Mouse (Mus musculus): Measurements from ENCODE around the gene Syt8.

Gene Syt8

DNA sequence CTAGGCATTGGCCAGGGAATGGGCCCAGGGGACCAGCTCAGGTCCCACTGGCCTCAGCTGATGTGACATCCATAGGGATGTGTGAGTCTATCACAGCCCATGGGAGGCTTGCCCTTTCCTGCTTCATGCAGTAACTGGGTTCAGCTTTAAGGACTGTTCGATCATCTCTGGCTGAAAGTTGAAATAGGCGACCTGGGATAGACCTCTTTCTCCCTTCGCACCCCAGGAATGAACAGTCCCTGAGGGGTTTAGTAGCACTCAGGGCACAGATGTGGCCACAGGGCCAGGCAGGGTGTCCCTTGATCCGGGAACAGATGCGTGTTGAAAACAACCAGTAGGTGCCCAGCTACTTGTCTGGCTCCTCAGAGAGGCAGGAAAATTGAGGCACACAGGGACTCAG, 41.6 kb downstream of the Syt8 start:
- DNase-seq (ENCODE audit: low read depth, low spot score) = no peak

DNA sequence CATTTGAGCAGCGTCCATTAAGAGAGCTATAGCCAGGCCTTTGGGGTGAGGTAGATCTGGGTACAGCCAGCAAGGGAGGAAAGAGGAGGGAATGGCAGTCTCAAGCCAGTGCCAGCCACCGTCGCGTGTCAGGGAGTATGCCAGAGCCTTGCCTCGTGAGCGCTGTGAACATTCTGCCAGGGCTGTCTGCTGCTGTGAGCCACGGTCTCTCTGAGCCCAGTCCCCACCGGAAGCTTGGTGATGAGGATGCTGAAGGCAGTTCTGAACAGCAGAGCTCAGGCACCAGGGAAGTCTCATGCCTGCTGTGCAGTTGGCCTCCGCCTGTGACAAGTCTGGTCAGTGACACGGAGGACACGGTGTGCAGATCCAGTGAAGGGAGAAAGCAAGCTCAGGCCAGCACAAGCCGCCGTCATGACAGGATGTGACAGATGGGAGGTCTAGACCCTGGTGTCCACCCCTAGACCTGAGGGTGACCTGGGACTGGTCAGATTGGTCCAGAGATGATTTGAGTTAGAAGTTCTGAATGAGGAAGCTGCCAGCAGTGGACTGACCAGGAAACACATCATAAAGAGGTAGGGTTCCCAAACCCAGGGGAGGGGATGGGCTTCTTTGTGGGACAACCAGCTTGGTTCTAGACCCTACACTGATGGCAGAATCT, 42.3 kb downstream of the Syt8 start:
- DNase-seq (ENCODE audit: low read depth, low spot score) = no peak

DNA sequence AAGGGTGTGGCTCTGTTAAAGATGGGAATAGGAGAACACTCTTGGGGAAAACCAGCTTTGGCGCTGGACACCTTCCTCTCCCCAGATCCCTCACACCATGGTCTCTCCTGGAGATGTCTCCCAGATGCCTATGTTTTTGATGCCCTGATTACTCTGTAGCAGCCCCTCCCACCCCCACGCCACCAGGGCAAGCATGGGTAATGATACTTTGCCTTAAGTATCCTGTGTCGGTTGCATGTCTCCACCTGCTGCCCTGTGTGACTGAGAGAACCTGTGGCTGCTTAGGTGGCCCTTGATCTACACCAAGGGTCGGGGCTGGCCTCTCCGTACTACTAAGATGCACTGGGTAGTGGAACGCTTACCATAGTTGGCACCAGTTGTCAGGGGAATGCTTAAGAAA, 43.4 kb downstream of the Syt8 start:
- DNase-seq (ENCODE audit: low read depth, low spot score) = no peak

DNA sequence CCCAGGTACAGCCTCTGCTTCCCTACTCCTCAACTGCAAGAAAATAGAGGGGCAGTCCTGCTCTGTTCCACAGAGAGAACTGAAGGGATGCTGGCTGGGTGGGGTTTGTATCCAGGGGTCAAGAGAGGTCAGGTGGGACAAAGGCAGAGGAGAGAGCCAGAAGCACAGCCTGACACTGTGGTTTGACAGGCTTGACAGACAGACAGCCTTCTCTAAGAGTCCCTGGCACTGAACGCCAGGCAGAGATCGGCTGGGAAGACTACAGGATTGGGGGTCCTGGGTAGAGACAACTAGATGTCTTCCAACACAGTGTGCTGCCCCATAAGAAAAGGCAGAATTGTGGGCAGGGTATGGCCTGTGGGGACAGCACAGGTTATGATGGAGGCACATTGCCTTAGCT, 43.9 kb downstream of the Syt8 start:
- DNase-seq (ENCODE audit: low read depth, low spot score) = no peak

DNA sequence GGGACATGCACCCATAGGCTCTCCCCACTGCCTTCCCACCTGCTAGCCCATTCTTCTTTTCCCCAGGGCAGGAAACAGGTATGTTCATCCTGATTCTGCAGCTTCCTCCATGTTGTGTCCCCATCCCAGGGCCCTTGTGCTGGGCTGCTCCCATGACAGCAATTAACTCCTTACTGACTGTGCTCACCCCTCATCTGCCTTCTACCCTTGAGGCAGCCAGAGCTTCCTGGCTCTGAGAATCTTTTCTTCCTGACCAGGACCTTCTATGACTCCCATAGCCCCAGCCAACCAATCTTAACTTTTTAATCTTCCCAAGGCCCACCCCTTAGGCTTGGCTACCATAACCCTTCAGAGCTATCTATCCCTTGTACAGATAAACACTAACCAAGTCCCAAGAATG, 44.7 kb downstream of the Syt8 start:
- no peak for DNase-seq (ENCODE audit: low read depth, low spot score)

DNA sequence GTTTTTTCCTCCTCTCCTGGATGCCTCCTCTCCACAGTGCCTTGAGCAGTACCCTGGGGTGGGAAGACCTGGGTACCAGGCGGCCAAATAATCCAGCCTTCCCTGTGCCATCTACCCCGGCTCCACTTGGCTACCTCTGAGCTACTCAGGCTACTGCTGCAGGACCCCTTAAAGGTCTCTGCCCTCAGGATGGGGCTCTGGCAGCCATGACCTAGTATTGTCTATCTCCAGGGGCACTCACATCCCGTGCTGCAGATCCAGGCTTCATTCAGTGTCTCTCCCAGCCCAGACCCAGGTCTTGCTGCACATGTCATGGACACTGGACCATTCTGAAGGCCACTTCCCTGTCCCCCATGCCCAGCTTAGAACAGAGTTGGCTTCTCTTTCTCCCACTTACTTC, 45.2 kb downstream of the Syt8 start:
- DNase-seq (ENCODE audit: low read depth, low spot score) = no peak

DNA sequence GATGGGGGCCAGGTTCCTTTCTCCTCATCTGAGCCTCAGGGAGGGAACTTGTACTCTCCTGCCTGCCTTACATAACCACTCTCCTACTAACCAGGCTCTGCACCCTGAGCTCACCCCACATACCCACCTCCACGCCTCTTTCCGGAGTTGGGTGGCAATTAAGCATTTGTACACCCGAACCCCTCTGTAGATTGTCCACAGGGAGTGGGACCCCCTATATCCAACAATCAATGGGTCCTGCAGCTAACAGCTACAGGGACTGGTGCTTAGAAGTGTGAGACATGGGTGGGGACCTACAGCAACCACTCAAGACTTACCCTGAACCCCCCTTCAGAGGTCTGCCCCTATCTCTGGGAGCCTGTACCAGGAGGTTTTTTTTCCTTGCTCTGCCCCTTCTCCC, 46.0 kb downstream of the Syt8 start:
- no peak for DNase-seq (ENCODE audit: low read depth, low spot score)

DNA sequence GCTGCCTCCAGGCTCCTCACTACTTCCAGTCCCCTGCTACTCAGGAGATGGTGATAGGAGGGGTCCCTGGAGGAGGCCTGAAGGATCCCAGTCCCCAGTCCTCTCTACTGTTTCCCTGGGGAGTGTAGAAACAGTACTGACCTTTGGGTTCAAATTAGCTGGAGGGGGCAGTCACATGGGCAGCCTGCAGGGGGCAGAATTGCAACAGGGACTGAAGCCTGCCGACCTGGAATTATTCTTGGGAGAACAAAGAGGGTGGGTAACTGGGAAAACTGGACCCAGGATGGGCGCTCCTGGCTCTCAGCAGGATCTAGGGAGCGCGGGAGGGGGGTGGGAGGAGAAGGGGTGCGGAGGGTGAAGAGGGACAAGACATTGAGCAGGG, 46.5 kb downstream of the Syt8 start:
- DNase-seq (ENCODE audit: low read depth, low spot score) = no peak

DNA sequence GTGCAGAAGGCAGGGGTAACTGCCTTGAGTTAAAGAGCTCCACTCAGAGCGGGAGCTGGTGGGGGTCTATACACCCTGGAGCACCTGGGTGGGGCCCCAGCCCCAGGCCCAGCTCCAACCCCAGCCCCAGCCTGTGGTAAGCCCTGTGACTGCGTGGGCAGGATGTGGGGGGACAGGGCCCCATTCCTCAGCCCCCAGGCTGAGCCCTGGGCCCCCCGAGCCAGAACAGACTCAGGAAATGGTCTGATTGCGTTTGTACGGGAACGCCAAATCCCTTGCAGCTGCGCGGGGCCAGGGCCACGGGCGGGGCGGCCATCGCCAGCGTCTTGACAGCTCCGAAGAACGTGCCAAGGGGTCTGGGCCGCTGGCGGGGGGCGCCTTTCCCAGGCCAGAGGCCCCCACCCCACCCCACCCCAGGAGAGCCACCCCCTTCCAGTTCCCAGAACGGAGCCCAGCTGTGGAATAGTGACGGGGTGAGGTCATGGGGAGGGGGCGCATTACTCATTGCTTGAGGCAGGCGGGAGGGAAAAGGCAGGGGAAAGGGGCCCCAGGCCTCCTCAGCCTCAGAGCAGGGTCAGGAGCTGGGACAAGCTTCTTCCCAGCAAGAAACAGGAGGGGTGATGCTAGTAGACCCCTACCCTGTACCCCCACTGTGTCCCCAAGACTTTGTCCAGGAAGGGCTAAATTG, 47.1 kb downstream of the Syt8 start:
- DNase-seq (ENCODE audit: low read depth, low spot score) = no peak

DNA sequence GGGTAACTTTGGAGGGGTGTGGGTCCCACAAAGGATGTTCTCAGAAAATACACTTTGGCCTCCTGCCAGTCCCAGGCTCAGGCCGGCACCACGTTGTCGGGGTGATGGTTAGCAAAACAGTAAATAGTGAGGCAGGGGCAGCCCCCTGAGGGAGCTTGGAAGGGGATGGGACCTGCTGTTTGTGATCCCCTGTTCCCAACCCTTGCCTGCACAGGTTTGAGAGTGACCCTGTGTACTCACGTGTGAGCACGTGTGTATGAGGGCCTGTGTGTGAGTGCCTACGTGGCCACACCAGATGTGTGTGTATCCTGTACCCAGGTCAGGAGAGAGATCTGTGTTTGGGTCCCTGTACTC, 47.6 kb downstream of the Syt8 start:
- DNase-seq (ENCODE audit: low read depth, low spot score) = no peak

DNA sequence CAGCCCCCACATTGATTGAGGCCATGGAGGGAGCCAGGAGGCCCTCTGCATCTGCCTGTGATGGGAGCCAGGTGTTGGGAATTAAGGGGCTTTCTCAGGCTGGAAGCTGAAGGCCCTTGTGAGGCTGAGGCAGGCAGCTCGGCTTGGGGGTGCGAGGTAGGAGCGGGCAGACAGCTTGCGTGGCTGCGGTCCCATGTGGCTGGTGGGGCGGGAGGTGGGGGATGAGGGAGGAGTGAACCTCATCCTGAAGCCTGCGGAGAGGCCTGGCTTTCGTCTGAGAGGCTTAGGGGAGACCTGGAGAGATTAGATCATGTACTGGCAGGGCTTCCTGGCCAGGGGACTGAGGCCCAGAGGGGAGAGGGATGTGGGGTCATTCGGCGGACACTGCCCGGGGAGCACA, 48.5 kb downstream of the Syt8 start:
- no peak for DNase-seq (ENCODE audit: low read depth, low spot score)

DNA sequence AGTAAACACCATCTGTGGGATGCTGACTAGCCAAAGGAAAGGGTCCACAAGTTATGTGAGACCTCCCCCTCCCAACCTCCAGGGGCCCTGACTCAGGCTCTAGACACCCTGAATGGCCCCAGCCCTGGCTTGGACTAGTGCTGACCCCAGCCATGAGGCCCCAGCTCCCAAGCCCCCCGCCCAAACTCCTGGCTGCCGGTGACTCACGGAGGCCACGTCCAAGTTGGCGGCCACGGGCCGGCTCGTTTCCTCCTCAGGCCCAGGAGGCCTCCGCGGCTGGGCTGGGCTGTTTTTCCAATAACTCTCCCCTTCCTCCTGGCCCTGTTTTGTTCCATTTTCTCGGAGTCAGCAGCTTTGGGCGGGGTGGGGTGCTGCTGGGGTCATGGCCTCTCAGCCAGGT, 50.1 kb downstream of the Syt8 start:
- DNase-seq (ENCODE audit: low read depth, low spot score) = no peak

DNA sequence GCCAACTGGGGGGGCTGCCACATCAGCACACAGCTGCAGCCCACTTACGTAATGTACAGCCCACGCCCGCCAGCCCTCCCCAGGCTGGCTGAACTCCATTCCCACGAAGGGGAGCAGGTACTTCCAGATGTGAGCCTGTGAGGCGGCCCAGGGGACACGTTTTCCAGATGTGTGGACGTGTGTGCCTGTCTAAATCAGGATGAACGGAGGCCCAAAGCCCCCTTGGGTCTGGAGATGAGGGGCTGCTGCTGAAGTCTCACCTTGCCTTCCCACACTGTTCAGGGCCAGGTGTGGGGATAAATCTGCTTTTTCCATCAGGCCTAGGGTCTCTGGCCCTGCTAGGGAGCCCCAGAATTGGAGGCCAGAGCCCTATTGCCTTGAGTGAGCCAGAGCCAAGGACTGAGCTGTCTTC, 52.1 kb downstream of the Syt8 start:
- DNase-seq (ENCODE audit: low read depth, low spot score) = no peak

DNA sequence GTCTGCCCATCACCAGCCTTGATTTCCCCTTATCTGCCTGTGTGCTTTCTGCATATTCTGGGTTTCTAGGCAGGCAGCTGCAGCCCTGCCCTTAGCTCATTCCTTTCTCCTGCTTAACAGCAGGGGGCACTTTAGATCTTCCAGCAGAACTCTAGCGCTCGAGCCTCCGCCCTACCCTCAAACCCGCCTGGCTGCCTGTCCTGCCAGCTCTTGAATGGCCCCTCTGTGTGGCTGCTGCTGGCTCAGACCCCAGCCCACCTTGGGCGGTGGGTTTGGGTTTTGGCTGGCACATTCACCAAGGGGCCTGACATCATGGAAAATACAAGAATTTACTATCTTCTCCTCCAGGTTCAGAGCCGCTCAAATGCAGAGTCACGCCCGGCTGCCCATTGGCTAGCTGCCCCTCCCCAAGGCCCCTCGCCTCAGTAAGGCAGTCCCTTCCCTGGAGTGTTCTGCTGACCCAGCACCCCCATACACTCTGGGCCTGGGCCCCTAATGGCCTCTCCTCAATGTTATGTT, 52.8 kb downstream of the Syt8 start:
- no peak for DNase-seq (ENCODE audit: low read depth, low spot score)

DNA sequence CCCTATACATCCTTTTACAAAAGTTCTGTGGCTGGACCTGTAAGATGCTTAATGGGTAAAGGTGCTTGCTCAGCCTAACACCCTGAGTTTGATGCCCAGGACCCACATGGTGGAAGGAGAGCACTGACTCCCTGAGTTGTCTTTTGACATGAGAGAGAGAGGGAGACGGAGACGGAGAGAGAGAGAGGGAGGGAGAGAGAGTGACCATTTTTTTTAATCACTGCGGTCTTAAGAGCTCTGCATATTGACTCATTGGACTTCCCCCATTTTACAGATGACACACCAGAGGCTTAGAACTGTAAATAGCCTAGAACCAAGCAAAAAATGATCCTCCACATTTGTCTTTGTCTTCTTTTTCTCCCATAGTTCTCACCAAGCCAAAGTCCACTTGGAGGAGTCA, 53.4 kb downstream of the Syt8 start:
- no peak for DNase-seq (ENCODE audit: low read depth, low spot score)
